Mouse (Mus musculus): ENCODE measurements around the gene Vps37c. TPM values are rescaled to one million over a fixed set of nuclear protein-coding genes. Genes with fewer than 3 reads are reported as not detected.

The Vps37c gene
- total RNA-seq, 2 experiments from 2014 or later = 18.9 to 21.5 TPM

GRCm38 (mm10) chr19:10689470-10690166, 1.1 kb downstream of the Vps37c start:
- peak; percentile 35 for DNase-seq

GRCm38 (mm10) chr19:10690336-10690735, 1.8 kb downstream of the Vps37c start:
- DNase-seq = peak; percentile 61

GRCm38 (mm10) chr19:10691121-10691520, 2.6 kb downstream of the Vps37c start:
- no peak for DNase-seq

GRCm38 (mm10) chr19:10691660-10692059, 3.1 kb downstream of the Vps37c start:
- no peak for DNase-seq

DNA sequence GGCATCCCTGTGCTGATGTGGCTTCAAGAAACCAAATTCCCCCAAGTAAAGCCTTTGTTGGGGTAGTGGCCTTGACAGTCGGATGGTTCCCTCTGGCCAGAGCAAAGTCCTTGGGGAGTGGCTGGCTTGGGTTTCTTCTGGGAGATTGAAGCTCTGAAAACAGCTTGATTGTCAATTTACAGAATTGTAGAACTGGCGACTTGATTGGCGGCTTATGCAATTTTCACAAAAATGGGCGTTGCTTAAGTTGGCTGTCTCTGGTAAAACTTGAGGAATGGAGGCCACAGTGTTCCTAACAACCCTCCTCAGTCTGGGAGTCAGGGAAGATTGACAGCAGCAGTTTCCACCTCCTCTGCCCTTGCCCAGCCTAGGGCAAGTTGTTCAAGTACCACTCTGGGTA, 3.8 kb downstream of the Vps37c start:
- DNase-seq = no peak

GRCm38 (mm10) chr19:10693926-10694682, 5.6 kb downstream of the Vps37c start:
- no peak for DNase-seq

- DNase-seq = no peak
Observed at GRCm38 (mm10) chr19:10695801-10696200, 7.3 kb downstream of the Vps37c start.

DNA sequence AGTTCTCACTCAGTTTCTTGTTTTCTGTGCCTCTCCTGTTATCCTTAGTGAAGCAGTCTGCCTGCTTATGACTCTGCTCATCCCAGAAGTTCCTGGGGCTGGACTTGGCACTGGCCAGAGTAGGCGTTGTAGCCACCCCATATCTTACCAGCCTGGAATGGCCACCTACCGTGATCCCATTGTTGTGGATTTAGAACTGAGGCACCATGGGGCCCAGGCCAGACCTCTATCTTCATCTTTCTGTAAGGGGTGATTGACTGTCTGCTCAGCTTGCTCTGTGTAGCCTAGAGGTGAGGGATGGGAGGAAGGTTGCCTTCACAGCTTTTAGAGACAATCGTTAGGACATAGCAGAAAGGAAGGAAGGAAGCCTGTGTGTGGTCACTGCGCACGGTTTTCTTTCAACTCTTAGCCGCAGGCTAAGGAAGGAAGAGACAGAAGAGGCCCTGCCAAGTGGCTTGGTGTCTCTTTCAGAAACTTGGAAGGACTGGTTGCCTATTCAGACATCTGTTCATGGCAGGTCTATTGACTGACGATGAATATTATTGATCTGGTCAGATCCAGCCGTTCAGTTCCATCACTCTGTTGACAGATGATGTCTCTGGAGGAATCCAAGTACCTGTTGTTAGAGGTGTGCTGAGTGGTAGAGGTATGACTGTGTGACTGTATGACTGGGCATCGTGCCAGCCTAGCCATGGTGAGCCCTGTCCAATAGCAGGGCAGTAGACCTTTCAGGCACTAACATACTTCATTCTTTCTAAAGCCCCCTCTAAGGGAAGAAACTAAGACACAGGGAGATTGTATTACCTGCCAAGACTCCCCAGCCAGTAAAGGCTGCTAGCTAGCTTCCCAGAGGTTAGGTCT, 9.8 kb downstream of the Vps37c start:
- DNase-seq = no peak

DNA sequence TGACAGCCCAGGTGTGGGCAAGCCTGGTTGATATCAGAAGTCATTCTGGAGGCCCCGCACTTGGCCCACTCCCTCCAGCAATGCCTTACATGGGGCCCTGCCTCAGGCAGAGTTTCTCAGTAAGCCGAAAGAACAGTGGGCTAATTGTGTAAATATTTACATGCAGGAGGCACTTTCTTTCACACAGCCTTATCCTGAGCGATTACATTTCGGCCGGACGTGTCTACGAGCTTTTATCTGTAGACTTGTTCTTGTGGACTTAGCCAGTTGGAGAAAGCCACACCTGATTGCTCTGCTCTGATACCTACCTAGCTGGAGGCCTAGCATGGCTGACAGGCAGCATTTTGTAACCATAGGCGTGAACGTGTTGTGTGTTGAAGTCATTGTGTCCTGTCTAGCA, 11.3 kb downstream of the Vps37c start:
- no peak for DNase-seq

GRCm38 (mm10) chr19:10701013-10701726, 12.6 kb downstream of the Vps37c start:
- DNase-seq = no peak

DNA sequence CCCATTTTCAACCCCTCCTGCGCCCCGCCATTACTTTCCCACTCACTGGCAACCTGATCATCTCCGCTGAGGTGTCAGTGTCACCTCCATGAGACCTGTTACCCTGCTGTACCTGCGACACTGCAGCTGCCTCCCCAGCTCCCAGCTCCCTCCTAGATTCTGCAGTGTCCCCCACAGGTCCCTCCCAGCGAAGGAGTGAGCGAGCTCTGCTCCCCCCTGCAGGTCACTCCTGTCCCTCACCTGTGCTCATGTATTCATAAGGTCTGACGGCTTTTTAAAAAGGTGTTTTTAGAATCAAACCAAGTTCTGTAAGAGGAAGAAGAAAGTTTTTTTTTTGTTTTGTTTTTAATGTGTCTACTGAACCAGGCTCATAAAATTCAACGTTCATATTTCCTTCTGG, 13.6 kb downstream of the Vps37c start:
- no peak for DNase-seq

- DNase-seq = peak; percentile 48
Observed at GRCm38 (mm10) chr19:10703470-10703869, 14.9 kb downstream of the Vps37c start.

DNA sequence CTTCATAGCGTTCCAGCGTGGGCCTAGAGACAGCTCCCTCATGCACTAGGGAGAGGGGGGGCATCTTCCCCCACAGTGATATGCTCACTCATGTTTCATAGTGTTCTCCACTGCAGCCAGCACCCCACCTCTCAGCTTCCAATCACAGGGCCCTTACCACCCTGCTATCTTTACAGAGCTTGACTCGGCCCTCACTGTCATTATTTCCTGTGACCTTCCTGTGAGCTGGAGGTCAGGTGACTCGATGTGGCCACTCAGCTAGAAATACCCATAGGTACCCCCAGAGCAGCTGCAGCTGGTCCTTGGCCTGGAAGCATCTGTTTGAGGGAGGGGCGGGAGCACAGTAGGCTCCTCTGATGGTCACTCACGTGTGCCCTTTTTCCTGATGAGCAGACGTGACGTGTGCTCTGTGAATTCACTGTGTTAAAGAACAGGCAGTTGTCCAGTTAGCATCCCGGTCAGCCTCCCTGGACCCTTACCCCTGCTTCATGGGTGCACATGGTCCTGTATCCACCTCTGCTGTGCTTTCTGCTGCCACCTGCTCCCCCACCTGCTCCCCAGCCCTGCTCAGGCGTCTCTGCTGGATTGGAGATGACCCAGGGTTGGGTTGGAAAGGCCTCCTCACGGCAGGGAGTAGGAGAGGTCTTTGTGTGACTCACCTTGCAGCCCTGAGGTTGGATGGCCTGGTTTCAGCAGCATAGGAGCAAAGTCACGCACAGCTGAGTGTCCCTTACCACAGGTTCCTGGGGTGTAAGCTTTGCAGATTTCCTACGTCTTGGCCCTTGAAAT, 18.7 kb downstream of the Vps37c start:
- DNase-seq = no peak

GRCm38 (mm10) chr19:10707881-10708280, 19.3 kb downstream of the Vps37c start:
- no peak for DNase-seq

- no peak for DNase-seq
Observed at GRCm38 (mm10) chr19:10708900-10709299, 20.4 kb downstream of the Vps37c start.

GRCm38 (mm10) chr19:10709360-10710087, 21.0 kb downstream of the Vps37c start:
- DNase-seq = peak; percentile 98

- DNase-seq = peak; percentile 77
Observed at GRCm38 (mm10) chr19:10710088-10710511, 21.6 kb downstream of the Vps37c start.

- DNase-seq = no peak
Observed at GRCm38 (mm10) chr19:10710751-10711150, 22.2 kb downstream of the Vps37c start.

DNA sequence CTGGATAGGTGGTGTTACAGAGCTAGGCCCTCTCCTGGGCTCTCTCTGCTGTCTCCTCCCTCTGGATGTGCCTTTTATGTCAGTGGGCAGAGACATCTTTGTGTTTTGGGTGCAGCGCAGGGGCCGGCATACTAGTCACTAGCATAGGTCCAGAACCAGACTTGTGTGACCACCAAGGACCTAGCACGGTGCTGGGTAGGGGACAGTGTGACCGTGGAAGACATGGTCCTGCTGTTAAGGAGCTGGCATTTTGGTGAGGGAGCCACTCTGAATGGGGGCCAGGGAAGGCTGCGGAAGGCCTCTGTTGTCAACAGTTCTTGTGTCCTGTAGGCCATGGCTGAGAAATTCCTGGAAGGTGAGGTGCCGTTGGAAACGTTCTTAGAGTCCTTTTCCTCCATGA, 23.7 kb downstream of the Vps37c start:
- DNase-seq = no peak

- no peak for DNase-seq
Observed at GRCm38 (mm10) chr19:10712646-10713045, 24.1 kb downstream of the Vps37c start.

DNA sequence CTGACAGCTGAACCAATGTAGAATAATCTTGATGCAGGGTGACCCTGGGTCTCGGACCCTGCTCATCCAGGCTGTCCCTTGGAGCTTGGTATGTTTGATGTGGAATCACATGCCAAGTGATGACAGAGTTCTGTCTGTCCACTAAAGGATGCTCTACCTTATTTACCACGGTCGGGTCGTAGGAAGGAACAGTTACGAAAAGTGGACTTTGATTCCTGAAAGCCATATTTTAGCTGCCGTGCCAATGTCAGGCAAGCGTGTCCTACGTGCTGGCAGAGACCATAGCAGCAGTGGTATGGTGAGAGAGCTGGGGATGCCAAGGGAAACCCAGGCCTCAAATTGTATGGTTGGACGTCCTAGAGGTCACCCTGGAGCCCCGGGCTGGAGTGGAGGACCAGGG, 25.0 kb downstream of the Vps37c start:
- no peak for DNase-seq
